Mouse (Mus musculus) kidney, adult 11 months (tissue): ENCODE results near the gene Ccdc159.
A peak's percentile ranks its signal among the peaks of the same experiment; 100 is the strongest.

Source experiments
- DNase-seq: peaks from one replicate; pipeline ENCODE4 v3.0.0; 2022

Gene Ccdc159

GRCm38 (mm10) chr9:21927208-21927753, at the start of gene Ccdc159, which contains the start of gene Tmem205:
Gene Ccdc159 (plus strand): TSS chr9:21927471.
Gene Tmem205 (minus strand): TSS chr9:21927556.
- peak; percentile 98 for DNase-seq

DNA sequence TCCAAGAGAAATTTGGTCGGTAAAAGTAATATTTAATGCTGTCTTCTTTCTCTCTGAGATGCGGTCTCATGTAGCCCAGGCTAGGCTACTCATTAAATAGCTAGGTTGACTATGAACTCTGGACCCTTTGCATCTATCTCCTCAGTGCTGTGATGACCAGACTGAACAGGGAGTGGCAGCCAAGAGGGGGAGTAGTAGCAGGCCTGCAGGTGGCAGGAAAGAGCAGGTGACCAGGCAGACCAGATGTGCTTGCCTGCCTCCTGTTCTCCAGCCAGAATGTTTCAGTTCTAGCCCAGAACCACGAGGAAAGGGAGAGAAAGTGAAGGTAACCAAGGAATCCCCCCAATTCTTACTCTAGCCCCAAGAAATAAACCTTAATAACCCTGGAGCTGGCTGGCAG, 38.0 kb upstream of the Ccdc159 start:
- DNase-seq: no peak

DNA sequence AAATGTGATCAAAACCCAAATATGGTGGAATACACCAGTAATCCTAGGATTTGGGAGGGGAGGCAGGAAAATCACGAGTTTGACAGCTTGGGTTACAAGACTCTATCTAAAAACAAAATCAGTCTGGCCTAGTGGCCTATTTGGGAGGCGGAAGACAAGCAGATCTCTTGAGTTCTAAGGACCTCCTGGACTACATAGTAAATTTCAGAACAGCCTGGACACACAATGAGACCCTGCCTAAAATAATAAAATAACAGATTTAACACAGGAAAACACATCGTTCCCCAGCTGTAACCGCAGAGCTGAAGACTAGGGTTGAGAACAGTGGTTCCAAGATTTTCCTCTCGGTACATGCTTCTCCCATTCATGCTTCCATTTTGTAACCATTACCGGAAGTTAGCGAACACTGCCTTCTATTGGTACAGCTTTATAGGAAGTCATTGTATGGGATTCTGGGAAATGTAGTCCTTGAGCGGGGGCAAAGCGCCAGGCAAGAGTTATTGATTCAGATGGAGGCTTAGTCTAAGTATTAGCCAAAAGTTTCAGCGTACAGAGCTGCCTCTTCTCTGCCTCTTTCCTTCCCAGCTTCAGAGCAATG, 25.9 kb upstream of the Ccdc159 start:
- DNase-seq: peak; percentile 70

DNA sequence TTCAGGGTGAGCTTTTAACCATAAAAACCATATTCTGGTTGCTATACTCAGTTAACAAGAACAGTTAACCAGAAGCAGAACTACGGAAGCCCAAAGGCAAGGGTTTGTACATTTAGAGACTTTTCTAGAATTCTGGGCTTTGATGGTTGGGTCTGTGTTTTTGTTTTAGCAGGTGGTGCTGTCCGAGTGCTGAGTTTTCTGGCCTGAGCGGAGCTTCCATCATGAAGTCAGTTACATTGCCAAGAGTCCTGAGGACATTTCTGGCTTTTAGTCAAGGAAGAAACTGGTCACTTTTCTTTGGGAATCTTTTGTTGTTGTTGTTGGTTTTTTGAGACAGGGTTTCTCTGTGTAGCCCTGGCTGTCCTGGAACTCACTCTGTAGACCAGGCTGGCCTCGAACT, 23.2 kb upstream of the Ccdc159 start:
- no peak for DNase-seq

GRCm38 (mm10) chr9:21908216-21908615, 19.1 kb upstream of the Ccdc159 start:
- DNase-seq: no peak

DNA sequence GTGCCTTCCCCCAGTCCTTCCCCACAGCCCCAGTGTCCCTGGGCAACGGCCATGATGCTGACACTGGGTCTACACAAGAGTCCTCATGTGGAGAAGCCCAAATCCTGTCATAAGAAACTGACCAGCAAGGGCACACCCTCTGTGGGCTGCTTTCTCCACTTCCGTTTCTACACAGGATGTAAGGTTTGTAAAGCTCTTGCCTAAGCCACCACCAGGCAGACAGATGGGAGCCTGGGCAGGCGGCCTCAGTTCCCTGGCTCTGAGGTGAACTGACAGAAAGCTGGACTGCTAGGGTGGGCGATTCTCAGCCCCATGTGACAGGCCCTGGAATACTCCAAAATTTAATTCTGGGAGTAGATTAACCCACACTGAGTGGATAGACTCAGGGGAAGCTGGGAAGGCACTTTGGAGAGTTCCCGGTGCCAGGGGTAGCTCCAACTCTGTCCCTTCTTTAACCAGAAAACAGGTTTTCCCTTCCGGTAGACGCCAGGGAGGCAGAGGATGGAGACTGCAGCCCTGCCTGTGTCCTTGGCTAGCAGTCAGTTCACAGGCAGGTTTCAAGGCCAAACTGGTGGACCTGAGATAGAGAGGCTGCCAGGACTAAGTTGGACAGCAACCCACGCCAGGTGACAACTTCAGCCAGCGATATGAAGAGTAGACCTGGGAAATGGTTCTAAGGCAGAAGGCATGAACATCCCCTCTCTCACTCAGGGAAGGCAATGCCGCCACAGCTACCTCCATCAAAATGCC, 17.6 kb upstream of the Ccdc159 start:
- no peak for DNase-seq

DNA sequence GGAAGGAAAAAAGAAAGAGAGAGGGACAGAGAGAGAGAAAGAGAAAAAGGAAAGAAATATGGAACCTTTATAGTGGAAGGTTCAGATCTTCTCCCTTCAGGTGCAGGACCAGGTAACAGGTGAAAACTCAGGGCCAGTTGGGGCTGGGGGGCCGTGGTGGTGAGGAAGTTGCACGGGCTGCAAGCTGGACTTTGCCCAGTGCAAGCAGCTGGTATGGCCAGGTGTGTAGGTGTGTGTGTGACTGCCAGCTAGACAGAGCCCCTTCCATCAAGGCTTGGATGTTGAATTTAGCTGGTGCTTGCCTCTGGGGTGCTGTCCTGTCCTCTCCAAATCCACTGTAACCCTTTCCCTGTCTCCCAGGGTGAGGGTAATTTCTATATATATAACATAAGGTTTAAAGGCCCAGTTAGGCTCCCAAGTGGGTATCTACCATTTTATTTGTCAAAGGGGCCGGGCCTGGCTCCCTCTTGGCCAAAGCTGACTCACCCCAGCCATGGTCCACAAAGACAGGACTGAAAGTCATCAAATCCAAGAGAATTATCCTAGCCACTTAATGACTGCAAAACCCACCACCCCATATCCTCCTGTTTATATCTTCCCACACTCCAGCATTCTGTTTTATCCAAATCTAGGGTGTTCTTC, 10.3 kb upstream of the Ccdc159 start:
- DNase-seq: no peak

- DNase-seq: no peak
Observed at GRCm38 (mm10) chr9:21917493-21918034, 9.7 kb upstream of the Ccdc159 start.

DNA sequence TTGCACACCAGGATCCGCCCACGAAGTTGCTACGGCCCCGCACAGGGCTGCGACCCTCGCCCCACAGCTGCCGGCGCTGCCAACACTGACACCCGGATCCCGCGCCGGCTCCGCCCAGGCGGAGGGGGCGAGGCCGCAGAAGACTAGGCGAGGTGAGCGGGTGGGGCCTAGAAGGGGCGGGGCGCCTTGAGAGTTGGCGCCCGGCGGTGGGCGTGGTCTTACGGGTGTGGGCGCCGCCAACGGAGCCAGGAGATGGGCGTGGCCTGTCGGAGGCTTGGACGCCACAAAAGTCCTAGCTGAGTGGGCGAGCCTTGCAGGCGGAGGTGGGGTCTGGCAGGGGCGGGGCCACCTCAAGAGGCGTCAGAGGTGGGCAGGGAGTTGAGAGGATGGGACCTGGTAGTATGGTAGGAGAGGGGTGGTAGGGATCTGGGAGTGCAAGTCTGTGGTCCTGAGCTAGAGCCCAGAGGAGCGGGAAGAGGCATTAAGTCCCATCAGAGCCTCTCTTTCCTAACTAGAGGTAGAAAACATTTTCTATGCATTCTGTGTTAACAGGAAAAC, 9.2 kb upstream of the Ccdc159 start, which contains the start of gene Rab3d:
Gene Rab3d (minus strand): TSS at position 158 of the 558 bp plus-strand sequence.
- DNase-seq: peak; percentile 96

DNA sequence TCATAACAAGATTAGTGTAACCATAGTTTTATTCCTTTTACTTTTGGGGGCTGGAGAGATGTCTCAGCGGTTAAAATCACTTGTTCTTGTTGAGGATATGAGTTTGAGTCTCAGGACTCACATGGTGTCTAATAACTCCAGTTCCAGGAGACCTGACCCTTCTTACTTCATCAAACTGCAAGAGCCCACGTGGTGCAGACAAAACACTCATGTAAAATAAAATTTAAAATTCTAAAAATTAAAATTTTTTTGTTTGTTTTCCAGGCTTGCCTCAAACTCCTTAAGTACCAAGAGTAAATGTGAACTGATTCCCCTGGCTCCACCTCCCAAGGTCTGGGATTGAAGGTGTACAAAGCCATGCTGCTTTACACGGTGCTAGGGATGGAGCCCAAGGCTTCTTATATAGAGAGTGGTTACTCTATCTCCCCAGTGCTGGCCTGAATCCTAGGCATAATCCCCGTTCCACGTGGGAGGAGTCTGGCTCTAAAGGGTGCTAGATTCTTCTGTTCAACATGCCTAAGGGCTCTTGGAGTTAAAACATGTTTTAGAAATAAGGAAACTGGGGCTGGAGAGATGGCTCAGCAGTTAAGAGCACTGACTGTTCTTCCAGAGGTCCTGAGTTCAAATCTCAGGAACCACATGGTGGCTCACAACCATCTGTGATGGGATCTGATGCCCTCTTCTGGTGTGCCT, 8.4 kb upstream of the Ccdc159 start:
- no peak for DNase-seq

GRCm38 (mm10) chr9:21923036-21923435, 4.2 kb upstream of the Ccdc159 start:
- no peak for DNase-seq

GRCm38 (mm10) chr9:21923490-21924098, 3.7 kb upstream of the Ccdc159 start:
- DNase-seq: no peak

GRCm38 (mm10) chr9:21924099-21924493, 3.2 kb upstream of the Ccdc159 start:
- peak; percentile 92 for DNase-seq

DNA sequence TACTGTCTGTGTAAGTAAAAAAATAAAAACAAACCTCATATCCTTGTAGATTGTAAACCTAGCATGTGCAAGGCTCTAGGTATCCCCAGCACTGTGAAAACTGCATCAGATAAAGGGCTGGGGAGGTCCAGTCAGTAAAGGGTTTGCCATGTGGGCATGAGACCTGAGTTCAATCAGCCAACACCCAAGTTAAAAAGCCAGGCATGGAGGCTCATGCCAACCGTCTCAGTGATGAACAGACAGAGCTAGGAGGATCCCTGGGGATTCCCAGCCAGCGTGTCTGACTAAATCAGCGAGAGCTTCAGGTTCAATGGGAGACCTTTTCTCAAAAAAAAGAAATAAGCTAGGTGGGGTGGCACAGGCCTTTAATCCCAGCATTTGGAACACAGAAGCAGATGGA, 2.2 kb upstream of the Ccdc159 start:
- no peak for DNase-seq

DNA sequence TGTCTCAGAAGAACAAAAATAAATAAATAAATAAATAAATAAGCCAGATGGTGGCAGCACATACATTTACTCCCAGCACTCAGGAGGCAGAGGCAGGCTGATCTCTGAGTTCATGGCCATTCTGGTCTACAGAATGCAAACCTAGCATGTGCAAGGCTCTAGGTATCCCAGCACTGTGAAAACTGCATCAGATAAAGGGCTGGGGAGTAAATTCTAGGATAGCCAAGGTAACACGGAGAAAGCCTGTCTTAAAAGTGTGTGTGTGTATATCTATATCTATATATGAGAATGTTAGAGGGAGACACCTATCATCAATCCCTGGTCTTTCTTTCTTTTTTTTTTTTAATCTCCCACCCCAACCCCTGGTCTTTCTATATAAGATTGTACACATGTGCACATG, 1.8 kb upstream of the Ccdc159 start:
- no peak for DNase-seq

- peak; percentile 55 for DNase-seq
Observed at GRCm38 (mm10) chr9:21926155-21926554, 1.1 kb upstream of the Ccdc159 start.

DNA sequence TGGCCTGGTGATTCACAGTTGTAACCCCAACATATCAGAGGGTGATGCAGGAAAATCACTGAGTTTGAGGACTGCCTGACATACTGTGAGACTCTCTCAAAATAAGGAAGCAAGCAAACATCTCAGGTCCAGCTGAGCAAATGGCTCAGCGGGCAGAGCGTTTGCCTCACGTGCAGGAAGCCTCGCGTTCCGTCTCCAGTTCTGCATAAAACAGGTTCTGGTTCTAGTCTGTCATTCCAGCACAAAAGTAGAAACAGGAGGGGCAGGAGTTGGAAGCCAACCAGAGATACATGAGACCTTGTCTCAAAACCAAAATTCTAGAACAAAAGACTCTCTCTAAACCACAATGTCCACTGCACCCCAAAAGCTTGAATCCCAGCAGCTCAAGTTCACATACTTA, 487 bp upstream of the Ccdc159 start:
- no peak for DNase-seq

- no peak for DNase-seq
Observed at GRCm38 (mm10) chr9:21929208-21929607, 1.9 kb downstream of the Ccdc159 start.

DNA sequence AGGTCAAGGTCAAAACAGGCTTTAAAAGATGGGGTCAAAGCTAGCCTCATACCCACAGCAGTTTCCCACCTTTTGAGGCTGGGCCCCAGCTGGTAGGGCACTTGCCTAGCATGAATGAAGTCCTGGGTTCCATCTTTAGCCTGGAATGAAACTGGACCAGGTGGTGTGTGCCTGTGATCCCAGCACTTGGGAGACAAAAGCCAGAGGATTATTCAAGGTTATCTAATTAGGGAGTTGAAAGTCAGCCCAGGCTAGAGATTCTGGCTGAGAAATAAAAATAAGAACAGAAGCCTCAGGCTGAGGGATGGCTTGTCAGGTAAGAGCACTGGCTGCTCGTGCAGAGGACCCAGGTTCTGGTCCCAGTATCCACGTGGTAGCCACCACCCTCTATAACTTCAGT, 4.7 kb downstream of the Ccdc159 start:
- DNase-seq: no peak

DNA sequence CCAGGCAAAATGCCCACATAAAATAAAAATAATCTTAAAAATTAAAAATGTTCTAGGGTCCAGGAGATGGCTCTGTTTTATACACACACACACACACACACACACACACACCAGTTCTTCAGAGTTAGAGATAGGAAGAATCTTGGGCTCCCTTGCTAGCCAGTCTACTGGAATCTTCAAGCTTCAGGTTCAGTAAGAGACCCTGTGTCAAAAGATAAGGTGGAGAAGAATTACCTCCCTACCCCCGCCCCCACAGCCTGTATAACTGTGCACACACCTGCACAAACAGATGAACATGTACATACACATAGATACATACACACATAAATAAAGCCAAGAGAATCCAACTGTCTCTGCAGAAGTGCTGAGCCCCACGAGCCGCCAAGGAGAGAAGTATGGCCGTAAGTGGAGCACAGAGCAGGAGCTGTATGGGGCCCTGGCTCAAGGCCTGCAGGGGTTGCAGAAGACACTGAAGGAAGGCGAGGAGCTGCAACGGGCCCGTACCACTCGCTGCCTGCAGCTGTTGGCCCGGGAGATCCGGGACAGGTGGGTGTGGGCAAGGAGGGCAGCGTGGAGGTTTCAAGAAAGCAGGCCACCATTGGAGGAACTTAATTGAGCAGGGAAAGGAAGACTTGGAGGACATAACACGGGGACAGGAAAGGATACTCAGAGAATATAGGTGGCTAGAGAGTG, 5.3 kb downstream of the Ccdc159 start:
- DNase-seq: no peak

DNA sequence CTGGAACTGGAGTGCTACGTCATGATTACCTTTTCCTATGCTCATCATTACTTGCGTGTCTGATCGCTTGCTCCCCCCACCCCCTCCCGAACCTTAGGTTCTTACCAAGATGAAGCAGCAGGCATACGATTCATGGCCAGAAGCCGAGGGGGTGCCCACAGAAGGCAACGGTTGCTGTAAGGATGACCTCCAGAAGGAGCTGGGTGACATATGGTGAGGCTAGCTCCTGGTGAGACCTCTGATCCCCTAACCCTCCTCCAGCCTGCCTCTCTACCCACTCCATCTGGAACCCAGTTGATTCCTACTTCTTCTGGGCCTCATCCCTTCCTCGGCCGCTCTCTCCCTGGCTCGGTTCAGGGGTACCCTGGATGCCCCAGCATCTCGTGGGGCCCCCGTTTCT, 6.8 kb downstream of the Ccdc159 start:
- DNase-seq: no peak
